Mouse (Mus musculus): ENCODE measurements around the gene Col7a1.

DNA sequence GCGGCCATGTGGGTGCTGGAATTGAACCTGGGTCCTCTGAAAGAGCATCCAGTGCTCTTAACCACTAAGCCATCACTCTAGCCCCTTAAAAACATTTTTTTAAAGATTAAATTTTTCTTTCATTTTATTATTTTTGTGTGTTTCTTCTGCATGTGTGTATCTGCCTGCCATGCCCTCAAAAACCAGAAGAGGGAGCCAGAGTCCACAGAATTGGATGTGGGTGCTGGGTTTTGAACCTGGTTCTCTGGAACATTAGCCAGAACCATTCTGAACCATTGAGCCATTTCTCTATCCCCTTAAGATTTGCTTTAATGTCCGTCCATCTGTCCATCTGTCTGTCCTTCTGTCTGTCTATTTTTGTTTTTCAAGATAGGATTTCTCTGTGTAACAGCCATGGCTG, 49.8 kb downstream of the Col7a1 start:
- TF ChIP-seq CTCF (conservative IDR thresholded peaks at IDR 0.05; ENCODE audit: low read length) (peak; percentile 97), POU5F1 (IDR thresholded peaks at IDR 0.05; ENCODE audit: borderline replicate concordance, low read length) (no peak), NANOG (IDR thresholded peaks at IDR 0.05; ENCODE audit: borderline replicate concordance, low read length) (no peak)

Measured in E14TG2a.4 (cell line).